Mouse (Mus musculus): Measurements from ENCODE around the gene Tiparp. TPM values are rescaled to one million over a fixed set of nuclear protein-coding genes. Genes with fewer than 3 reads are reported as not detected.

Gene Tiparp
- polyA plus RNA-seq, 1 experiment from 2014 or later: 24.3 TPM

- Histone ChIP-seq H3K9me3 (replicated peaks; ENCODE audit: control insufficient read depth, low read length) (no peaks in the 10 kb centered on the region), H3K36me3 (ENCODE audit: control insufficient read depth, insufficient read depth) (no peaks in the 10 kb centered on the region), H3K4me2 (ENCODE audit: low read depth, low read length) (no peak overlapping the region), H3K9ac (ENCODE audit: low read length) (no peak overlapping the region), H3K27me3 (ENCODE audit: control insufficient read depth, insufficient read depth, low read length) (no peaks in the 10 kb centered on the region), H3K4me1 (ENCODE audit: control insufficient read depth, insufficient read depth, low read length) (no peaks in the 10 kb centered on the region), H3K27ac (ENCODE audit: low read length) (no peak overlapping the region), H3K4me3 (ENCODE audit: low read length) (no peak overlapping the region)
- ATAC-seq (replicated peaks; ENCODE audit: extremely low read depth, insufficient read depth, low FRiP score): no peak
- 85% methylated on average over 3 of the region's 3 CpGs for WGBS
Observed at GRCm38 (mm10) chr3:65525731-65526130, 2.5 kb upstream of the Tiparp start.

- WGBS: 21% methylated on average over 3 of the region's 3 CpGs
- Histone ChIP-seq H3K9me3 (replicated peaks; ENCODE audit: control insufficient read depth, low read length) (no peaks in the 10 kb centered on the region), H3K36me3 (ENCODE audit: control insufficient read depth, insufficient read depth) (peaks cover 4% of the 10 kb centered on the region; the same call in 1 of the 2 replicates), H3K9ac (ENCODE audit: low read length) (peak overlapping the region; percentile 89), H3K4me2 (ENCODE audit: low read depth, low read length) (peak overlapping the region; percentile 84), H3K27me3 (ENCODE audit: control insufficient read depth, insufficient read depth, low read length) (no peaks in the 10 kb centered on the region), H3K4me3 (ENCODE audit: low read length) (peak overlapping the region; percentile 97), H3K27ac (ENCODE audit: low read length) (peak overlapping the region; percentile 98), H3K4me1 (ENCODE audit: control insufficient read depth, insufficient read depth, low read length) (peaks cover 2% of the 10 kb centered on the region; the same call in 1 of the 2 replicates)
- no peak for ATAC-seq (replicated peaks; ENCODE audit: extremely low read depth, insufficient read depth, low FRiP score)
Observed at GRCm38 (mm10) chr3:65527196-65527595, 1.0 kb upstream of the Tiparp start.

GRCm38 (mm10) chr3:65528614-65529470, 632 bp downstream of the Tiparp start:
- ATAC-seq (replicated peaks; ENCODE audit: extremely low read depth, insufficient read depth, low FRiP score): peak; percentile 10
- peaks cover 10% of the 10 kb centered on the region for H3K36me3 ChIP-seq (ENCODE audit: control insufficient read depth, insufficient read depth)
- H3K4me2 ChIP-seq (ENCODE audit: low read depth, low read length): peak overlapping the region; percentile 88
- peak overlapping the region; percentile 98 for H3K27ac ChIP-seq (ENCODE audit: low read length)
- H3K4me3 ChIP-seq (ENCODE audit: low read length): peak overlapping the region; percentile 97
- H3K9me3 ChIP-seq (replicated peaks; ENCODE audit: control insufficient read depth, low read length): no peaks in the 10 kb centered on the region
- no peaks in the 10 kb centered on the region for H3K27me3 ChIP-seq (ENCODE audit: control insufficient read depth, insufficient read depth, low read length)
- H3K4me1 ChIP-seq (ENCODE audit: control insufficient read depth, insufficient read depth, low read length): peaks cover 5% of the 10 kb centered on the region; the same call in 1 of the 2 replicates
- WGBS: under 1% methylated on average over 90 of the region's 97 CpGs
- peak overlapping the region; percentile 97 for H3K9ac ChIP-seq (ENCODE audit: low read length)

- peaks cover 10% of the 10 kb centered on the region for H3K36me3 ChIP-seq (ENCODE audit: control insufficient read depth, insufficient read depth)
- peak overlapping the region; percentile 97 for H3K9ac ChIP-seq (ENCODE audit: low read length)
- peak overlapping the region; percentile 97 for H3K4me3 ChIP-seq (ENCODE audit: low read length)
- no peak for ATAC-seq (replicated peaks; ENCODE audit: extremely low read depth, insufficient read depth, low FRiP score)
- peaks cover 8% of the 10 kb centered on the region for H3K4me1 ChIP-seq (ENCODE audit: control insufficient read depth, insufficient read depth, low read length)
- WGBS: 2% methylated on average over 19 of the region's 19 CpGs
- H3K9me3 ChIP-seq (replicated peaks; ENCODE audit: control insufficient read depth, low read length): no peaks in the 10 kb centered on the region
- H3K27me3 ChIP-seq (ENCODE audit: control insufficient read depth, insufficient read depth, low read length): no peaks in the 10 kb centered on the region
- peak overlapping the region; percentile 88 for H3K4me2 ChIP-seq (ENCODE audit: low read depth, low read length)
- H3K27ac ChIP-seq (ENCODE audit: low read length): peak overlapping the region; percentile 98
Observed at GRCm38 (mm10) chr3:65529471-65530215, 1.4 kb downstream of the Tiparp start.

- Histone ChIP-seq H3K27ac (ENCODE audit: low read length) (no peak overlapping the region), H3K9ac (ENCODE audit: low read length) (no peak overlapping the region), H3K4me3 (ENCODE audit: low read length) (no peak overlapping the region), H3K27me3 (ENCODE audit: control insufficient read depth, insufficient read depth, low read length) (no peaks in the 10 kb centered on the region), H3K4me1 (ENCODE audit: control insufficient read depth, insufficient read depth, low read length) (peaks cover 15% of the 10 kb centered on the region), H3K36me3 (ENCODE audit: control insufficient read depth, insufficient read depth) (peaks cover 10% of the 10 kb centered on the region), H3K9me3 (replicated peaks; ENCODE audit: control insufficient read depth, low read length) (no peaks in the 10 kb centered on the region), H3K4me2 (ENCODE audit: low read depth, low read length) (no peak overlapping the region)
- WGBS: 84% methylated on average over 2 of the region's 2 CpGs
- no peak for ATAC-seq (replicated peaks; ENCODE audit: extremely low read depth, insufficient read depth, low FRiP score)
Observed at GRCm38 (mm10) chr3:65533014-65533413, 4.8 kb downstream of the Tiparp start.

- WGBS: 33% methylated on average over 3 of the region's 3 CpGs
- Histone ChIP-seq H3K36me3 (ENCODE audit: control insufficient read depth, insufficient read depth) (peaks cover 10% of the 10 kb centered on the region), H3K9me3 (replicated peaks; ENCODE audit: control insufficient read depth, low read length) (no peaks in the 10 kb centered on the region), H3K9ac (ENCODE audit: low read length) (no peak overlapping the region), H3K4me1 (ENCODE audit: control insufficient read depth, insufficient read depth, low read length) (peaks cover 15% of the 10 kb centered on the region), H3K4me3 (ENCODE audit: low read length) (no peak overlapping the region), H3K4me2 (ENCODE audit: low read depth, low read length) (no peak overlapping the region), H3K27me3 (ENCODE audit: control insufficient read depth, insufficient read depth, low read length) (no peaks in the 10 kb centered on the region), H3K27ac (ENCODE audit: low read length) (no peak overlapping the region)
- ATAC-seq (replicated peaks; ENCODE audit: extremely low read depth, insufficient read depth, low FRiP score): no peak
Observed at GRCm38 (mm10) chr3:65533598-65533997, 5.4 kb downstream of the Tiparp start.

GRCm38 (mm10) chr3:65534488-65534887, 6.3 kb downstream of the Tiparp start:
- Histone ChIP-seq H3K4me1 (ENCODE audit: control insufficient read depth, insufficient read depth, low read length) (peaks cover 15% of the 10 kb centered on the region), H3K36me3 (ENCODE audit: control insufficient read depth, insufficient read depth) (peaks cover 10% of the 10 kb centered on the region), H3K27ac (ENCODE audit: low read length) (no peak overlapping the region), H3K27me3 (ENCODE audit: control insufficient read depth, insufficient read depth, low read length) (no peaks in the 10 kb centered on the region), H3K9me3 (replicated peaks; ENCODE audit: control insufficient read depth, low read length) (no peaks in the 10 kb centered on the region), H3K9ac (ENCODE audit: low read length) (no peak overlapping the region), H3K4me3 (ENCODE audit: low read length) (no peak overlapping the region), H3K4me2 (ENCODE audit: low read depth, low read length) (no peak overlapping the region)
- 73% methylated on average over 2 of the region's 2 CpGs for whole genome bisulfite sequencing
- no peak for ATAC-seq (replicated peaks; ENCODE audit: extremely low read depth, insufficient read depth, low FRiP score)

GRCm38 (mm10) chr3:65535087-65535761, 7.0 kb downstream of the Tiparp start:
- ATAC-seq (replicated peaks; ENCODE audit: extremely low read depth, insufficient read depth, low FRiP score): no peak
- H3K36me3 ChIP-seq (ENCODE audit: control insufficient read depth, insufficient read depth): peaks cover 10% of the 10 kb centered on the region
- no peak overlapping the region for H3K4me3 ChIP-seq (ENCODE audit: low read length)
- H3K4me2 ChIP-seq (ENCODE audit: low read depth, low read length): no peak overlapping the region
- no peaks in the 10 kb centered on the region for H3K27me3 ChIP-seq (ENCODE audit: control insufficient read depth, insufficient read depth, low read length)
- H3K9ac ChIP-seq (ENCODE audit: low read length): no peak overlapping the region
- no peak overlapping the region for H3K27ac ChIP-seq (ENCODE audit: low read length)
- peaks cover 15% of the 10 kb centered on the region for H3K4me1 ChIP-seq (ENCODE audit: control insufficient read depth, insufficient read depth, low read length)
- no peaks in the 10 kb centered on the region for H3K9me3 ChIP-seq (replicated peaks; ENCODE audit: control insufficient read depth, low read length)
